Mouse (Mus musculus) cerebellum, postnatal 10 days (tissue): ENCODE data around the gene Prss48.

Experiments used
- DNase-seq, 2 experiments: peaks; one replicate each; pipeline ENCODE4 v3.0.0; 2021; ENCODE audit warnings: mixed read lengths in 2 of 2

Prss48 gene

GRCm38 (mm10) chr3:86002423-86002822, at the start of gene Prss48:
Prss48 (minus strand) TSS chr3:86002491.
- peak; percentile 16 for DNase-seq

- DNase-seq = no peak
Observed at GRCm38 (mm10) chr3:86049041-86049440, 46.8 kb upstream of the Prss48 start.

- DNase-seq = no peak
Observed at GRCm38 (mm10) chr3:86047686-86048408, 45.6 kb upstream of the Prss48 start.

GRCm38 (mm10) chr3:86040286-86041201, 38.3 kb upstream of the Prss48 start:
- no peak for DNase-seq

GRCm38 (mm10) chr3:86038648-86039047, 36.4 kb upstream of the Prss48 start:
- DNase-seq = no peak

GRCm38 (mm10) chr3:86037926-86038484, 35.7 kb upstream of the Prss48 start:
- DNase-seq = no peak

- no peak for DNase-seq
Observed at GRCm38 (mm10) chr3:86033455-86034090, 31.3 kb upstream of the Prss48 start.

GRCm38 (mm10) chr3:86030566-86030965, 28.3 kb upstream of the Prss48 start:
- DNase-seq = peak; percentile 70 to 81

- no peak for DNase-seq
Observed at GRCm38 (mm10) chr3:86028658-86029375, 26.5 kb upstream of the Prss48 start.

- no peak for DNase-seq
Observed at GRCm38 (mm10) chr3:86025341-86026137, 23.2 kb upstream of the Prss48 start.

GRCm38 (mm10) chr3:86024065-86024795, 21.9 kb upstream of the Prss48 start:
- no peak for DNase-seq

GRCm38 (mm10) chr3:86021651-86022050, 19.4 kb upstream of the Prss48 start:
- no peak for DNase-seq

GRCm38 (mm10) chr3:86020921-86021650, 18.8 kb upstream of the Prss48 start:
- DNase-seq = no peak

- DNase-seq = no peak
Observed at GRCm38 (mm10) chr3:86017484-86017883, 15.2 kb upstream of the Prss48 start.

- no peak for DNase-seq
Observed at GRCm38 (mm10) chr3:86016965-86017364, 14.7 kb upstream of the Prss48 start.

- DNase-seq = no peak
Observed at GRCm38 (mm10) chr3:86013837-86014236, 11.5 kb upstream of the Prss48 start.

GRCm38 (mm10) chr3:86011833-86012232, 9.5 kb upstream of the Prss48 start:
- no peak for DNase-seq

GRCm38 (mm10) chr3:86011373-86011772, 9.1 kb upstream of the Prss48 start:
- no peak for DNase-seq

GRCm38 (mm10) chr3:86010618-86011017, 8.3 kb upstream of the Prss48 start:
- no peak for DNase-seq

GRCm38 (mm10) chr3:86004751-86005150, 2.5 kb upstream of the Prss48 start:
- DNase-seq = no peak
